Comparison of ENCODE assay signal across 16 mouse cellular contexts in genomic region chr8:115110423-115110822, GRCm38 (mm10).
DNase-seq lines count a peak whose midpoint lies in the region; ATAC-seq and TF ChIP-seq lines count a peak whose summit lies in the region.
"Had no signal": no experiment of that assay in that cellular context is flagged by ENCODE, and none has a peak within 500 bp of the region (broad histone marks: within the 10 kb centered on the region; RNA-seq: fewer than 3 reads in every experiment).

No protein-coding gene starts in this region.

- WGBS in embryonic facial prominence, embryonic 10.5 days = 85% methylated on average over 9 of the region's 9 CpGs

- TF ChIP-seq POLR2A in testis, adult 2 months (IDR thresholded peaks at IDR 0.05; ENCODE audit: control insufficient read depth, low read depth, low read length) = no peak

- peaks cover 2% of the 10 kb centered on the region; the same call in 1 of the 2 replicates for H3K4me1 ChIP-seq in testis, adult 2 months (ENCODE audit: control insufficient read depth, insufficient read depth, low read length)
- H3K4me1 ChIP-seq in embryonic facial prominence, embryonic 10.5 days = peaks cover 46% of the 10 kb centered on the region

- no peak overlapping the region for H3K27ac ChIP-seq in testis, adult 2 months (ENCODE audit: control insufficient read depth, insufficient read depth, low read depth, low read length)
- H3K27ac ChIP-seq in left cerebral cortex, adult 2 months = no peak overlapping the region
- no peak overlapping the region for H3K27ac ChIP-seq in embryonic facial prominence, embryonic 10.5 days (replicated peaks)
- H3K27ac ChIP-seq: embryonic facial prominence, embryonic 12.5 days; forebrain, embryonic 12.5 days; neural tube, embryonic 13.5 days had no signal

- 0 out of 2 replicates have a peak, but pooled peaks have one; percentile 44 for ATAC-seq in megakaryocyte-erythroid progenitor cell, adult 5-6 weeks (replicated peaks; ENCODE audit: low FRiP score, low TSS enrichment, poor library complexity, severe bottlenecking)
- ATAC-seq: hindbrain, embryonic 16.5 days had no signal

- no peaks in the 10 kb centered on the region for H3K9me3 ChIP-seq in embryonic facial prominence, embryonic 10.5 days
- H3K9me3 ChIP-seq: embryonic facial prominence, embryonic 12.5 days; forebrain, embryonic 12.5 days; neural tube, embryonic 13.5 days had no signal

- DNase-seq in heart, adult 9 months (ENCODE audit: low spot score in 2 of 2) = peak; percentile 4 to 5
- DNase-seq in heart, postnatal 36 days = no peak
- no peak for DNase-seq in testis, postnatal 10 days (ENCODE audit: low spot score)
- DNase-seq in left cerebral cortex, adult 2 months (ENCODE audit: extremely low spot score in 1 of 2, low spot score in 2 of 2) = no peak
- DNase-seq in embryonic facial prominence, embryonic 10.5 days (ENCODE audit: low spot score) = no peak
- DNase-seq in gastrocnemius, adult 8-10 months (ENCODE audit: low spot score in 2 of 2) = no peak
- DNase-seq: cerebellum, adult 9-10 months; gastrocnemius, postnatal 25 days; layer of hippocampus, postnatal 36 days; midbrain, embryonic 14.5 days had no signal

- TF ChIP-seq CTCF in testis, adult 2 months (IDR thresholded peaks at IDR 0.05; ENCODE audit: control insufficient read depth, insufficient read depth, insufficient replicate concordance, low read depth, low read length) = no peak
- no peak for TF ChIP-seq CTCF in left cerebral cortex, adult 2 months (IDR thresholded peaks at IDR 0.05)

- H3K4me3 ChIP-seq in testis, adult 2 months (ENCODE audit: control insufficient read depth, low read depth, low read length) = peak overlapping the region; percentile 3; the same call in 1 of the 2 replicates
- no peak overlapping the region for H3K4me3 ChIP-seq in left cerebral cortex, adult 2 months
- no peak overlapping the region for H3K4me3 ChIP-seq in embryonic facial prominence, embryonic 10.5 days
- H3K4me3 ChIP-seq: embryonic facial prominence, embryonic 12.5 days; forebrain, embryonic 12.5 days; neural tube, embryonic 13.5 days had no signal

- H3K36me3 ChIP-seq in testis, adult 2 months (ENCODE audit: control insufficient read depth, insufficient read depth, low read length) = no peaks in the 10 kb centered on the region
- H3K36me3 ChIP-seq in embryonic facial prominence, embryonic 10.5 days (replicated peaks) = no peaks in the 10 kb centered on the region
- H3K36me3 ChIP-seq: embryonic facial prominence, embryonic 12.5 days; forebrain, embryonic 12.5 days; neural tube, embryonic 13.5 days had no signal

- intact Hi-C loops in heart, postnatal 36 days (cut with DNase I) = no loop called here
- intact Hi-C loops in left cerebral cortex, adult 2 months (cut with DNase I) = no loop called here

- no peaks in the 10 kb centered on the region for H3K27me3 ChIP-seq in testis, adult 2 months (ENCODE audit: control insufficient read depth, insufficient read depth, low read length)
- H3K27me3 ChIP-seq in embryonic facial prominence, embryonic 10.5 days (replicated peaks; ENCODE audit: low read depth, poor library complexity, severe bottlenecking) = no peaks in the 10 kb centered on the region
- H3K27me3 ChIP-seq: embryonic facial prominence, embryonic 12.5 days; forebrain, embryonic 12.5 days; neural tube, embryonic 13.5 days had no signal

Comparison
In these comparisons a context has a peak if more than half of its experiments do, and no peak if none do; other contexts are left out.
1. DNase-seq: peak in heart, adult 9 months (2 of 2); none in heart, postnatal 36 days (0 of 2), testis, postnatal 10 days (single experiment), left cerebral cortex, adult 2 months (0 of 2), embryonic facial prominence, embryonic 10.5 days (single experiment) and gastrocnemius, adult 8-10 months (0 of 2).